Mouse (Mus musculus) erythroblast, embryonic 14.5 days (primary cell): Measurements from ENCODE around the gene Pik3r3. TPM values are rescaled to one million over a fixed set of nuclear protein-coding genes. Genes with fewer than 3 reads are reported as not detected.
"Not testable (repeated sequence)": the region's sequence is repeated elsewhere in the genome, so short reads cannot be mapped to it uniquely, and the experiment has no call there.

Experiments used
- H3K27me3 ChIP-seq: 2 replicates; pipeline ENCODE4 v1.6.1; 2012; ENCODE audit warnings: inconsistent platforms; ENCODE audit not compliant: control insufficient read depth
- H3K36me3 ChIP-seq: 2 replicates; pipeline ENCODE4 v1.6.1; 2012; ENCODE audit warnings: mild to moderate bottlenecking, inconsistent platforms; ENCODE audit not compliant: control insufficient read depth
- H3K4me1 ChIP-seq: 2 replicates; pipeline ENCODE4 v1.6.1; 2012; ENCODE audit warnings: inconsistent platforms; ENCODE audit not compliant: control insufficient read depth
- H3K4me3 ChIP-seq: replicated peaks from 2 replicates; pipeline ENCODE3; 2012; ENCODE audit warnings: moderate library complexity, mild to moderate bottlenecking, inconsistent platforms
- H3K9me3 ChIP-seq: 2 replicates; pipeline ENCODE4 v1.6.1; 2012; ENCODE audit warnings: low read length, inconsistent platforms, mixed read lengths; ENCODE audit not compliant: control insufficient read depth
- GATA1 ChIP-seq: IDR thresholded peaks from 2 replicates; pipeline ENCODE4 v1.6.1; 2012; ENCODE audit warnings: low read length, inconsistent platforms, mixed read lengths
- TAL1 ChIP-seq: IDR thresholded peaks from 3 replicates; pipeline ENCODE4 v1.6.1; 2012; ENCODE audit warnings: low read length, inconsistent platforms, mixed read lengths
- polyA plus RNA-seq: library from polyadenylated mRNA; stranded (reverse); fragments of >175 nt; gene quantifications from 2 replicates; pipeline ENCODE4 v1.2.3, GENCODE M21; 2012

Pik3r3 gene
- polyA plus RNA-seq, 1 experiment, result 0.01 TPM

GRCm38 (mm10) chr4:116217046-116217445 is 4.4 kb upstream of the Pik3r3 start:
- Histone ChIP-seq H3K4me3 (no peak overlapping the region), H3K4me1 (peaks cover 16% of the 10 kb centered on the region), H3K27me3 (peaks cover 15% of the 10 kb centered on the region), H3K36me3 (no peaks in the 10 kb centered on the region), H3K9me3 (no peaks in the 10 kb centered on the region)
- TF ChIP-seq GATA1 (no peak), TAL1 (no peak)

- peaks cover 20% of the 10 kb centered on the region for H3K4me1 ChIP-seq
- H3K4me3 ChIP-seq, H3K9me3 ChIP-seq, H3K36me3 ChIP-seq: not testable (repeated sequence)
- H3K27me3 ChIP-seq, result peaks cover 21% of the 10 kb centered on the region
Measured at GRCm38 (mm10) chr4:116217661-116218060, 3.8 kb upstream of the Pik3r3 start.

- no peaks in the 10 kb centered on the region for H3K9me3 ChIP-seq
- no peaks in the 10 kb centered on the region for H3K36me3 ChIP-seq
- peaks cover 35% of the 10 kb centered on the region for H3K27me3 ChIP-seq
- TF ChIP-seq GATA1 (no peak), TAL1 (no peak)
- H3K4me1 ChIP-seq, result peaks cover 22% of the 10 kb centered on the region
- no peak overlapping the region for H3K4me3 ChIP-seq
Measured at GRCm38 (mm10) chr4:116219056-116219455, 2.4 kb upstream of the Pik3r3 start.

- Histone ChIP-seq H3K36me3 (no peaks in the 10 kb centered on the region), H3K4me3 (peak overlapping the region; percentile 94), H3K4me1 (peaks cover 22% of the 10 kb centered on the region), H3K27me3 (peaks cover 43% of the 10 kb centered on the region), H3K9me3 (no peaks in the 10 kb centered on the region)
- TF ChIP-seq TAL1 (no peak), GATA1 (no peak)
Measured at GRCm38 (mm10) chr4:116220071-116220650, 1.3 kb upstream of the Pik3r3 start.

- TF ChIP-seq GATA1, result no peak
- no peak for TF ChIP-seq TAL1
Measured at GRCm38 (mm10) chr4:116220780-116221139, 658 bp upstream of the Pik3r3 start.

GRCm38 (mm10) chr4:116221996-116222842 is 801 bp downstream of the Pik3r3 start:
- Histone ChIP-seq H3K36me3 (no peaks in the 10 kb centered on the region), H3K4me1 (peaks cover 22% of the 10 kb centered on the region)
- no peak for TF ChIP-seq GATA1

More at GRCm38 (mm10) chr4:116220780-116221139, 658 bp upstream of the Pik3r3 start:
- Histone ChIP-seq H3K4me3 (peak overlapping the region; percentile 94), H3K27me3 (peaks cover 45% of the 10 kb centered on the region), H3K36me3 (no peaks in the 10 kb centered on the region), H3K4me1 (peaks cover 22% of the 10 kb centered on the region), H3K9me3 (no peaks in the 10 kb centered on the region)

GRCm38 (mm10) chr4:116222843-116223119 is 1.4 kb downstream of the Pik3r3 start:
- Histone ChIP-seq H3K36me3 (no peaks in the 10 kb centered on the region), H3K9me3 (no peaks in the 10 kb centered on the region), H3K4me1 (peaks cover 22% of the 10 kb centered on the region), H3K27me3 (peaks cover 41% of the 10 kb centered on the region), H3K4me3 (peak overlapping the region; percentile 94)
- TF ChIP-seq GATA1, result no peak
- no peak for TF ChIP-seq TAL1

More at GRCm38 (mm10) chr4:116221996-116222842, 801 bp downstream of the Pik3r3 start:
- no peaks in the 10 kb centered on the region for H3K9me3 ChIP-seq
- H3K27me3 ChIP-seq, result peaks cover 42% of the 10 kb centered on the region
- H3K4me3 ChIP-seq, result peak overlapping the region; percentile 94

GRCm38 (mm10) chr4:116243377-116243776 is 22.0 kb downstream of the Pik3r3 start:
- no peaks in the 10 kb centered on the region for H3K36me3 ChIP-seq
- H3K27me3 ChIP-seq, result no peaks in the 10 kb centered on the region
- H3K9me3 ChIP-seq, result no peaks in the 10 kb centered on the region
- TF ChIP-seq GATA1 (no peak), TAL1 (no peak)
- no peaks in the 10 kb centered on the region for H3K4me1 ChIP-seq
- H3K4me3 ChIP-seq, result no peak overlapping the region

GRCm38 (mm10) chr4:116244240-116244639 is 22.8 kb downstream of the Pik3r3 start:
- H3K27me3 ChIP-seq, result no peaks in the 10 kb centered on the region
- H3K4me1 ChIP-seq, result no peaks in the 10 kb centered on the region

GRCm38 (mm10) chr4:116245926-116246325 is 24.5 kb downstream of the Pik3r3 start:
- not testable (repeated sequence) for H3K4me1 ChIP-seq, H3K4me3 ChIP-seq

More at GRCm38 (mm10) chr4:116244240-116244639, 22.8 kb downstream of the Pik3r3 start:
- Histone ChIP-seq H3K36me3 (no peaks in the 10 kb centered on the region), H3K9me3 (no peaks in the 10 kb centered on the region), H3K4me3 (no peak overlapping the region)
- TF ChIP-seq GATA1, result no peak
- no peak for TF ChIP-seq TAL1

More at GRCm38 (mm10) chr4:116245926-116246325, 24.5 kb downstream of the Pik3r3 start:
- H3K36me3 ChIP-seq, H3K27me3 ChIP-seq, H3K9me3 ChIP-seq: not testable (repeated sequence)
